Mouse (Mus musculus) cerebellum, adult 11-12 months (tissue): ENCODE data around the gene Wdr77.
"Not testable (repeated sequence)": the region's sequence is repeated elsewhere in the genome, so short reads cannot be mapped to it uniquely, and the experiment has no call there.

Source experiments
- DNase-seq: peaks from one replicate; pipeline ENCODE4 v3.0.0; 2022

Gene Wdr77

DNA sequence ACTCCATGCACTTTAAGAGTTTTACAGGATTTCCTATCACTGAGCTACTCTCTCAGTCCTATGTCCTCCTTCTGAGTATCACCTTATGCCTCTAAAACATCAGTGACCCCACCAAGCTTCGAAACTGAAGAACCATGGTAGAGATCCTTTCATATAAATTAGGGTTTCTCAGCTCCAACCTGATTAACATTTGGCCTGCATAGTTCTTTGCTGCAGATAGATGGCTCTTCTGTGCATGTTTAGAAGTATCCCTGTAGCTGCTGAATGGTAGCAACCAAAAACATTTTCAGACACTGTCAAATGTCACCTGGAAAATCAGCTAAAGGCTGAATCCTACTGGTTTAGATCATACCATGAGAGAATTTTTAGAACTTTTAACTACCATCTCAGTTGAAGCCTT, 1.9 kb upstream of the Wdr77 start:
- no peak for DNase-seq

DNA sequence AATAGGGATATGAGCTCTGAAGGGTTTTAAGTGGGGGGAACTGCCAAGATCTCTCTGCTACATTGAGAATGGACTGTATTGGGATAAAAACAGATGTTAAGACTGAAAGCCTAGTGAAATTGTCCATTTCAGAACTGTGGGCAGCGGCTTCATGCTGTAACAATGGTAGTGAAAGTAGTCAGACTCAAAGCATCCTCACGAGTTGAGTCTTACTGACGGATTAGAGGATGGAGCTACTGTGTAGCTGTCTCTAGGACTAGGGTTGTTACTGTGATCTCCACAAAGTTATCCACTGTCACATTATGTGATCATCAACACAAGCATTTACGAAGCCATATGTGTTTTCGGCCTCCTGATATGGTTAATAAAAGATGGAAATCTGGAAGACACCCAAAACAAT, 965 bp upstream of the Wdr77 start:
- no peak for DNase-seq

DNA sequence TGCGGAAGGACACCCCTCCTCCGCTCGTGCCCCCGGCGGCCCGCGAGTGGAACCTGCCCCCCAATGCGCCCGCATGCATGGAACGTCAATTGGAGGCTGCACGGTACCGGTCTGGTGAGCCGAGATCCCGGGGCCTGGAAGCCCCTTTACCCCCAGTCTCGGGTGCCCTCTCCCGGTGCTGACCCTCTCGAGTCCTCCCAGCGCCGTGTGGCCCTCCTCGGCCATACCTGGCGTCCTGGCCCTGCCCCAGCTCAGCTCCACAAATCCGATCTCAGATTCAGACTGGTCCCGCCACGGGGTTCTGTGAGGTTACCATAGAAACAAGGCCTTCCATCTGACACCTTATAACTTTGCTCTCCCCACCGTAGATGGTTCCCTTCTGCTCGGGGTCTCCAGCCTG, 416 bp downstream of the Wdr77 start:
- no peak for DNase-seq

DNA sequence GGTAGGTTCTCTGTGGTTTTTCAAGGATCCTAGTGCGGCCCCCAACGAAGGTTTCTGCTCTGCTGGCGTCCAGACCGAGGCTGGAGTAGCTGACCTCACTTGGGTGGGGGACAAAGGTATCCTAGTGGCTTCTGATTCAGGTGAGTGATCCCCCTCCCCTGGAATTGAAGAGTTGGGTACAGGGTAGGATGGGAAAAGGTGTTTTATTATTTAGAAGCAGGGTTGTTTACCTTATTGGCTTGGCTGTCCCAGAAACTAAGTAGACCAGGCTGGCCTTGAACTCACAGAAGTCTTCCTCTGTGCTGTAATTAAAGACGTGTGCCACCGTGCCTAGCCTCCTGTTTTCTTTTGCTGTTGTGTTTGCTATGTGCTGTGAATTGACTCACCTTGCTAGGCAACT, 830 bp downstream of the Wdr77 start, which contains the start of gene Atp5f1:
Gene Atp5f1 (minus strand): TSS at position 101 of the 400 bp plus-strand sequence.
- no peak for DNase-seq

DNA sequence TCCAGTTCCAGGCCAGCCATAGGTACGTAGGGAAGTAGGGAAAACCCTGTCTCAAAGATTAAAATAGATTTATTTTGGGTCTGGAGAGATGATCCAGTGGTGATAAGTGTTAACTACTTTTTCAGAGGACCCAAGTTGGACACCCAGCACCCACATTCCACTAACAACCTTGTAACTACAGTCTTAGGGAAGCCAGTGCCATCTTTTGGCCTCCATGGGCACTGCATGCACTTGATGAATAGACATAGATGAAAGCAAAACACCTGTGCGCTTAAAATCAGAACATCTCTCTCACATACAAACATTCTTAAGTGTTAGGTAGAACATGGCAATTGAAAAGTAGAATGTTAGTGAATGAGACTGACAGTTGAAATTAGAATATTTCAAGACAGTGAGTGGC, 1.5 kb downstream of the Wdr77 start:
- peak; percentile 11 for DNase-seq

DNA sequence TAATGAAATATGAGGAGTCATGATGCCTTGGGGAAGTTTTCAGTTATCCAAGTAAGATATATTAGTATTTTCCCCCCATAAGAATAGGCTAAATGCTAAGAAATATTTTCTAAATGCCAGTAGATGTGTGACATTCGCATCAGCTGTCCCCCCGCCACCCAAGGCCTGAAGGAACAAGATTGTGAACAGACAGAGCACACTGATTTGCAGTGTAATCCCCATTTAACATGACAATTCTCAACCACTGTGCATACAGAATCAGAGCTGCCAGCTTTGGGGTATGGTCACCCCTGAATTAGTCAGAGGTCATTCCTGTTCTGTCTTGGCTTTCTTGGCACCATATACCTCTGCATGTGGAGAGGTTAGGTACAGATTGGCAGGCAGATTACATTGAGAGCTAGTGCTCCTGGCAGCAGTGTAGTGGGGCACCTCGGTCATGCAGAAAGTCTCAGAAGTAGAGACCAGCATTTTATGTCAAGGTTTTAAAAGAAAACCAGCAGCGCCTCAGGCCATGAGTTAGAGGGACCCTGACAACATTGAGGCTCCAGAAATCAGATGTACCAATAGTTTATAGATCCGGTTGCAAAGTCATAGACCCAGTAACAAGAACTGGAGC, 12.8 kb downstream of the Wdr77 start:
- DNase-seq, result no peak

DNA sequence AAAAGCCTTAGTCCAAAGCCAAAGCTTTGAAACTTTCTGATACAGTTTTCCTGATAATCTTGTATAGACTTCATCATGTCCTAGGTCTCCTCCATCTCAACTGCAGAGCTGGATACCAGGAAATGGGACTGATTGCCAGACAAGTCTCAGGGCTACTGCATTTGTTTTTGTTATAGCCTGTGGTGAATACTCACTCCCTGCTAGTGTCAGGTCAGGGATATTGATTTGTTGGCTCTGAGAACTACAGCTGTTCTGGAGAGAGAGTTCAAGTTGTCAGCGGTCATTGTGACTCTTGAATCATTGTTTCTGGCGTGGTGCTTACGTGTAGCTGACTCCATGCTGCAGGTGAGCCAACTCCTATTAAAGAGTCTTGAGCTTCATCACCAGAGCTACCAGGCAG, 14.2 kb downstream of the Wdr77 start, which contains the start of gene Ovgp1:
Gene Ovgp1 (plus strand): TSS at position 301 of the 400 bp plus-strand sequence.
- no peak for DNase-seq

DNA sequence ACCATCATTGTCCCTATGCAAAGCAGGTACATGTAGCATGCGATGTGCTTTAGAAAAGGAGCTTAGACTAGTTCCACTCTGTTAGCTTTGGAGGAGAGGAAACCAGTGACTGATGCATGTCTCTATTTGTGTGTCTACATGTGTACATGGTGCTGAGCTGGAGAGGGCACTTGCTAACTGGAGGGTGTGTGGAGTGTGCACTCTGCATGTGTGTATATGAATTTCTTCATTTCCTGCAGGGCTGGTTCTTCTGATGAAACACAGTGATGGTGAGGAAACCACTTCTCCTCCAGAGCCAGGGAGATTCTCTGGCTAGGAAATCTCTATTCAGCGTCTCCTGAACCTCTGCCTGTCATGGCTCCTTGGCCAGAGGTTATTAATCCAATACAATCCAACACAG, 15.0 kb downstream of the Wdr77 start:
- no peak for DNase-seq

DNA sequence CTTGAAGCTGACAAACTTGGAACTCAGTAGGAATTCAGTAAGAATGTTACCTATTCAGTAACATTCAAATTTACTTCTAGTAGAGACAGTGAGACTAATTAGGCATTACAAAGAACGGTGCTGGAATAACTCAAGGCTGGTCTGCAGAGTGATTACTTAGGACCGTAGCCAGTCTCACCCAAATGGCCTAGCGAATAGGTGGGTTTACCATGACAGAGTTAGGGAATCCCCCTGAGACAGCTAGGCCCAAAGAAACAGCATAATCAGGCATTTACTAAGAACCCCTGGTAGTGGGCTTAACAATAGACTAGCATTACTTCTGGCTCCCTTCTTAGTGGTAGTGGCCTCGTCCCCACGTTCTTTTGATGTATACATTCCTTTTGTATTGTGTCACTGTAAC, 30.4 kb downstream of the Wdr77 start:
- DNase-seq, result not testable (repeated sequence)

DNA sequence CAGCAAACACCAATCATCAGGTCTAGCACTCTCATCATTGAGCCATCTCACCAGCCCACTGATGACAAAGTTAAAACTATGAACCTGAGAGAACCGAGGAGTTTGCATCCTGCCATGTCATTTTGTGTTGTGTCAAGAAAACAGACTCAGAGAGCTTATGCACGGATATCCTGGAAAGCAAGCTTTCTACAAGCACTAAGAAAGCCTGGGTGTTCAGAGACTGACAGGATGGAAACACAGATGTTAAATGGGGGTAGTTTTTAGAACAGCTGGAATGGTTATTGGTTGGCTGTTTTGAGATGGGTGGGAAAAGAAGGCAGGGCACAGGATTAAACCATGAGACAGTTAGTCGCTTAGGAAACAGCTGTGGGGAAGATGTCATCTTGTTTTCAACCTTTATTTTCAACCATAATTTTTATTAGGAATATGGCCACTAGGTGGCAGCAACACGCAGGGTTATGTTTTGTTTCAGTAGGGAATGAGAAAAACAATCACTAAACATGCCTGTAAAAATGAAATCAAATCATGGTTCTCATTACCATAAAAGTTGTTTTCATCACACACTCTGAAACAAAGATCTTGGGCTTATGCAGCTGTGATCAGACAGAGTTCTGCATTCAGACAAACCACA, 32.6 kb downstream of the Wdr77 start:
- no peak for DNase-seq

DNA sequence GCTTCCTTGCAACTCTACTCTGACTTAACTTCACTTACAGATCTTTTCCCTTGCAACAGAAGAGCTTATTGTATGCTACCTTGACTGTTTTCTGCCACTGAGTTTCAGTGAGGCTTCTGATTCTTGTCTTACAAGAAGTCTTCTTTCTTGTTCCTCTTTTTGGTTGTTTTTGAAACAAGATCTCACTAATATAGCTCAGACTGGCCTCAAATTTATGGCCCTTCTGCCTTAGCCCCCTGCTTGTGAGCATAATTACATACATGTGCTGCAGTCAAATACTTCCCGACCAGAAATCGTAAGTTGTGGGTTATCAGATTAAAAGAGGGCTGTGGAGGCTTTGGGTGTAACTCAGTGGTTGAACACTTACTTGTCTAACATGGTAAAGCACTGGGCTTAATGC, 35.6 kb downstream of the Wdr77 start:
- DNase-seq, result no peak

DNA sequence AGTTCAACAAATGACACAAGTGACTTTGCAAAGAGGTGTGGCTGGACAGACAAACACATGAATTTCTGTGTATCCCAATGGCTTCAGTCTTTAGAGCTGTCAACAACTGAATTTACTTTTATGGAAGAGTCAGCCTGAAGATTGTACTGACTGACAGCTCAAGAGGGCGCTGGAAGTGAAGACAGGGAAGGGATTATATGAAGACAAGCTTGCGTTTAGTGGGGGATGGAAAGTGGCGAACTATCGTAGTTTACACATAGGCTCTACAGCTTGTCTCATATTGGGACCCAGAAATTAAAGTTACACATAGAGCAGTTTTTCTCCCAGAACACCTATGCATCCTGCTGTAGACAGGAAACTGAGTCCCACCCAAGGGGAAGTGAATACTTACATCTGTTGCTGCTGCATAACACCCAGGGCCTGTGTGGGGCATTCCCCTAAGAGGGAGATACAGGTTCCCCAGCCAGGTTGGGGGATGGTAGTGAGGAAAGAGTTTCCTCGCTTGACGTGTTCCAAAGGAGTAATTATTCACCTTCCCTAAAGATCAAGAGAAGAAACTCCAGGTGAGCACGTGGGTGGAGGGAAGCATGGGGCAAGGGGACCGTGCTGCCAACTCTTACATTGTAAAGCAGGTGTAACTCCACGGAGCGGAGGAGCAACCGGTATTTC, 41.7 kb downstream of the Wdr77 start:
- DNase-seq, result no peak

DNA sequence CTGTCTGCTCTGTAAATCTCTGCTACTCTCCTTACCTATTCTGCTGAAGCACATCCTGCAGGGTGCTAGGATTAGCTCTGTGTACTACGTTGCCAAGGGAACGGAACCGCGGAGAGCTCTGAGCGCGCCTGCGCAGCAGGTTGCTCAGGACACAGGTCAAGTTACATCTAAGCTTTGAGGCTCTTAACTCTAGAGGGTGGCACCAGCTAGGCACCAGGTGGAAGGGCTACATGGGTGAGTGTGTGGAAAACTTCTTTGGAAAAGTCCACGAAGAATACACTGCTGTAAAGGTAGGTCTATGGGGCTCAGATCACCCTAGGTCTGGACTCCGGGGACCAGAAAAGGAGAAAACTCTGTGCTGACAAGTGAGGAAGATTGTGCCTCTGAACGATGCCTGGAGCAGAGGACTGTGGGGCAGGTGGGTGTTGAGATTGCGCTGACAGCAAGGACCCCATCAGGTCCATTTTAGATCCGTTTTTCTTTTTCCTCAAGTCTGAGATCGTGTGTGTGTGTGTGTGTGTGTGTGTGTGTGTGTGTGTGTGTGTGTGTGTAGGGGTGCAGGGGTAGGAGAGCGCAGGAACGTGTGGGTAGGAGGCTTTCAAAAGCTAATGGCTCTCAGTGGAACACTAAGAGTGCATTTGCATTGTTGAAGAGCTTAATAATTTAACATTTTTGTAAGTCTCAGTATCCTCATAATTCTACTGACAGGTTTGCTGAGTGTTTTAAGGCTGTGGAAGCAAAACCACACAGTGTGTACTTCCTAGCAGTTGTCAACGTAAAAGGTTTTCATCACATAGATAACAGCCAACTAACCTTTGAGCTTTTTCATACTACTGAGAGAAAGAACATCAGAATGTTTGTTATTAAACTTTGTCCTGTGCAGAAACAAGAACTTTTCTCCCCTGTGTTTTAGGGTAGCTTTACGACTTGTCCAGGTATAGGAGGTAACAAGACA, 42.5 kb downstream of the Wdr77 start:
- DNase-seq, result peak; percentile 19

DNA sequence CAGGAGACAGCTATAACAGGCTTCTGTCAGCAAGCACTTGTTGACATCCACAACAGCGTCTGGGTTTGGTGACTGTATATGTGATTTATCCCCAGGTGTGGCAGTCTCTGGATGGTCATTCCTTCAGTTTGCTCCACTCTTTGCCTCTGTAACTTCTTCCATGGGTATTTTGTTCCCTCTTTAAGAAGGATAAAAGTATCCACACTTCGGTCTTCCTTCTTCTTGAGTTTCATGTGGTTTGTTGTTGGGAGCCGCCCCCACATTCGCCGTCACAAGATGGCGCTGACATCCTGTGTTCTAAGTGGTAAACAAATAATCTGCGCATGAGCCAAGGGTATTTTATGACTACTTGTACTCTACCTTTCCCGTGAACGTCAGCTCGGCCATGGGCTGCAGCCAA, 44.2 kb downstream of the Wdr77 start:
- not testable (repeated sequence) for DNase-seq

DNA sequence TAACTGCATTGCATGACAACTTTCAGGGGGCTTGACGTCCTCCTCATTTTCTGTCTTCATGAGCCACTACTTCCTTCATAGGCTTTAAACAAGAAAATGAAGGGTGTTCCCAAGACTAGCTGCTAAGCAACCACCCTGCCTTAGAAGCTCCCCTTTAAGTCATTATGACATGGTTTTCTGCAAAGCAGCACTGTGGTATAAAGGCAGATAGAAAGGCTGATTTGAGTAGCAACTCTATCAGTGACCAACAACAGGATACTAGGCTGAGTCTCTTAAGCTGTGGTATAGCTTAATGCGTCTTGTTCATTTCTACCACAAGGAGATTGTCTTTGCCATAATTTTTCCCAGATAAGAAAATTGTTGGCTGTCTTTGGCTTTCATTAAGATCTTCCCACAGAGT, 55.4 kb downstream of the Wdr77 start, which contains the start of gene Pifo:
Gene Pifo (minus strand): TSS at position 101 of the 400 bp plus-strand sequence.
- DNase-seq, result no peak
